Comparison of ENCODE assay signal across 8 mouse cellular contexts in genomic region chr8:69790773-69791367, GRCm38 (mm10). TPM values are rescaled to one million over a fixed set of nuclear protein-coding genes. Genes with fewer than 3 reads are reported as not detected.
DNase-seq lines count a peak whose midpoint lies in the region; ATAC-seq and TF ChIP-seq lines count a peak whose summit lies in the region.

Gene Atp13a1 (plus strand): TSS chr8:69791163.
Gene Zfp866 (minus strand): TSS chr8:69791178.

- H3K4me2 ChIP-seq in hindbrain, postnatal 0 days (ENCODE audit: low read depth, low read length): peak within 1 kb of the TSS; percentile 86

- H3K27me3 ChIP-seq in hindbrain, postnatal 0 days (ENCODE audit: insufficient read depth, low read length): no peaks in the 10 kb centered on the region

- peaks cover 11% of the 10 kb centered on the region for H3K36me3 ChIP-seq in hindbrain, postnatal 0 days (ENCODE audit: insufficient read depth, low read length)

- DNase-seq in WW6 (ENCODE audit: low read depth, low spot score): peak; percentile 85
- DNase-seq in cerebellum, postnatal 36 days: peak; percentile 88
- peak; percentile 89 for DNase-seq in gastrocnemius, adult 18-20 months (ENCODE audit: low spot score)
- peak; percentile 93 for DNase-seq in hindbrain, postnatal 0 days (ENCODE audit: low spot score)
- peak; percentile 86 to 87 for DNase-seq in left cerebral cortex, adult 2 months (ENCODE audit: extremely low spot score in 1 of 2, low spot score in 2 of 2)
- peak; percentile 88 to 92 for DNase-seq in right cerebral cortex, adult 2 months (ENCODE audit: low spot score in 2 of 2)
- DNase-seq in urinary bladder, postnatal 36 days (ENCODE audit: low spot score in 2 of 2): peak; percentile 86 to 89

- peak; percentile 96 for ATAC-seq in hindbrain, postnatal 0 days
- peak; percentile 99 for ATAC-seq in megakaryocyte, adult 5-6 weeks (ENCODE audit: poor library complexity, severe bottlenecking)

- H3K9ac ChIP-seq in hindbrain, postnatal 0 days (replicated peaks; ENCODE audit: low read length): peak within 1 kb of the TSS; percentile 94

- H3K4me3 ChIP-seq in hindbrain, postnatal 0 days (ENCODE audit: low read length): peak within 1 kb of the TSS; percentile 91
- peak within 1 kb of the TSS; percentile 84 for H3K4me3 ChIP-seq in left cerebral cortex, adult 2 months

- under 1% methylated on average over 38 of the region's 38 CpGs for whole genome bisulfite sequencing in hindbrain, postnatal 0 days

- intact Hi-C loops in left cerebral cortex, adult 2 months (cut with DNase I): loop anchor here (1.0 kb wide), 1 partner anchor 137 kb away; the partner anchor contains the start of gene Zfp964

- H3K9me3 ChIP-seq in hindbrain, postnatal 0 days (ENCODE audit: low read length): no peaks in the 10 kb centered on the region

- peaks cover 15% of the 10 kb centered on the region; the same call in 1 of the 2 replicates for H3K4me1 ChIP-seq in hindbrain, postnatal 0 days (ENCODE audit: insufficient read depth, low read length)

- peak within 1 kb of the TSS; percentile 87 for H3K27ac ChIP-seq in hindbrain, postnatal 0 days
- peak within 1 kb of the TSS; percentile 72 for H3K27ac ChIP-seq in left cerebral cortex, adult 2 months

- TF ChIP-seq CTCF in hindbrain, postnatal 0 days (IDR thresholded peaks at IDR 0.05; ENCODE audit: low read depth): peak; percentile 33; the same call in 1 of the 2 replicates
- TF ChIP-seq CTCF in left cerebral cortex, adult 2 months (IDR thresholded peaks at IDR 0.05): no peak

RNA-seq across cellular contexts. Expression of gene Atp13a1, which starts in this region (rescaled TPM):
- total RNA-seq in gastrocnemius, adult 18-20 months (2021): 1 to 10 TPM; 8.4 to 9.4 TPM
- 85.9 and 93.1 TPM in 2 replicates for total RNA-seq in hindbrain, postnatal 0 days (2014; rRNA removed)
- polyA plus RNA-seq in hindbrain, postnatal 0 days (2015; fragmentation: Nextera tagmentation; extraction: Ambion mirVana): 38.9 and 39.1 TPM in 2 replicates
- 10 to 100 TPM; 37.2 to 38.5 TPM for total RNA-seq in left cerebral cortex, adult 2 months (2021)
- total RNA-seq in megakaryocyte, adult 5-6 weeks (2015): 19.5 and 21.1 TPM in 2 replicates
- total RNA-seq in megakaryocyte, adult 5-6 weeks (2017): 15.6 and 16.9 TPM in 2 replicates

RNA-seq across cellular contexts. Expression of gene Zfp866, which starts in this region (rescaled TPM):
- total RNA-seq in gastrocnemius, adult 18-20 months (2021): 10 to 100 TPM; 14.1 to 14.4 TPM
- 38.6 and 39.8 TPM in 2 replicates for total RNA-seq in hindbrain, postnatal 0 days (2014; rRNA removed)
- polyA plus RNA-seq in hindbrain, postnatal 0 days (2015; fragmentation: Nextera tagmentation; extraction: Ambion mirVana): 18.5 and 18.6 TPM in 2 replicates
- total RNA-seq in left cerebral cortex, adult 2 months (2021): 10 to 100 TPM; 28.7 to 28.8 TPM
- 23.6 TPM in 2 replicates for total RNA-seq in megakaryocyte, adult 5-6 weeks (2015)
- 24.9 and 27.2 TPM in 2 replicates for total RNA-seq in megakaryocyte, adult 5-6 weeks (2017)

Comparison
In these comparisons a context has a peak if more than half of its experiments do, and no peak if none do; other contexts are left out.
1. Peak in every context shown above with its lines: DNase-seq, ATAC-seq, H3K4me3 ChIP-seq and H3K27ac ChIP-seq.